Mouse (Mus musculus): Measurements from ENCODE around the gene Hist1h1e. TPM values are rescaled to one million over a fixed set of nuclear protein-coding genes. Genes with fewer than 3 reads are reported as not detected.

Gene Hist1h1e
- total RNA-seq (2021) = 10 to 100 TPM; 38.1 to 46.3 TPM

DNA sequence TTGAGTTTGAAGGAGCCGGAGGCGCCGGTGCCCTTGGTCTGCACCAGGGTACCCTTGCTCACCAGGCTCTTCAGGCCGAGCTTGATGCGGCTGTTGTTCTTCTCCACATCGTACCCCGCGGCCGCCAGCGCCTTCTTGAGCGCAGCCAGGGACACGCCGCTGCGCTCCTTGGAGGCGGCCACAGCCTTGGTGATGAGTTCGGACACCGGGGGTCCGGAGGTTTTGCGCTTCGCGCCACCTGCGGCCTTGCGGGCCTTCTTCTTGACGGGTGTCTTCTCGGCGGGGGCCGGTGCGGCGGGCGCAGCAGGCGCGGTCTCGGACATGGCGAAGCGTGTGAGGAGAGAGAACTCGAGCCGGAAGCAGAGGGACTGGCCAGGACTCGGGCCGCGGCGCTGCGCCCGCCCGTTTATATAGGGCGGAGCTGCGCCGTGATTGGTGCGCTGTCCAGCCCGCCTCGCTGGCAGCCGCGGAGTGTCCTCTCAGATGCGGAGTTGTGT, at the start of gene Hist1h1e:
Gene Hist1h1e (minus strand): TSS at position 384 of the 497 bp plus-strand sequence.
- DNase-seq = peak; percentile 93 to 94
- intact Hi-C loops (cut with DNase I) = loop anchor here (1.0 to 10.0 kb wide), 6 partner anchors 37 to 1910 kb away; partner anchors contain the start of genes Hist1h1a, Hist1h2bc, Hist1h3a and Hist1h4a

DNA sequence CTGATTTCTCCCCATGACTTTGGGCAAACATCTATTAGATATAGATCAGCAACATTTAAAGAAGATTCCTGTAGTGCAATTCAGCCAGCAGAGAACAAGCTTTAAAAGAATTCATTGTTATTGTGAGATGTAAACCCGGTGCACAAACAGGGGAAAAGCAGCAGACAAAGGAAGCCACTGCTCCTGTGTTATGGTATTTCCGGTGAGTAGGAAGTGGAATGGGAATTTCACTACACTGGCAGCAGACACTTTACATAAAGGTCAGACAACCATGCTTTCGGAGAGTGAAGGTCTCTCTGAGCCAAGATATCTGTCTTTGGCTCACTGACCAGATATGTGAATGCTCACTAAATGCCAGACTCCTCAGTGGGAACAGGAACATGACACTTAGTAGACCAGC, 40.2 kb upstream of the Hist1h1e start:
- no peak for DNase-seq
- intact Hi-C loops (cut with DNase I) = no loop called here

DNA sequence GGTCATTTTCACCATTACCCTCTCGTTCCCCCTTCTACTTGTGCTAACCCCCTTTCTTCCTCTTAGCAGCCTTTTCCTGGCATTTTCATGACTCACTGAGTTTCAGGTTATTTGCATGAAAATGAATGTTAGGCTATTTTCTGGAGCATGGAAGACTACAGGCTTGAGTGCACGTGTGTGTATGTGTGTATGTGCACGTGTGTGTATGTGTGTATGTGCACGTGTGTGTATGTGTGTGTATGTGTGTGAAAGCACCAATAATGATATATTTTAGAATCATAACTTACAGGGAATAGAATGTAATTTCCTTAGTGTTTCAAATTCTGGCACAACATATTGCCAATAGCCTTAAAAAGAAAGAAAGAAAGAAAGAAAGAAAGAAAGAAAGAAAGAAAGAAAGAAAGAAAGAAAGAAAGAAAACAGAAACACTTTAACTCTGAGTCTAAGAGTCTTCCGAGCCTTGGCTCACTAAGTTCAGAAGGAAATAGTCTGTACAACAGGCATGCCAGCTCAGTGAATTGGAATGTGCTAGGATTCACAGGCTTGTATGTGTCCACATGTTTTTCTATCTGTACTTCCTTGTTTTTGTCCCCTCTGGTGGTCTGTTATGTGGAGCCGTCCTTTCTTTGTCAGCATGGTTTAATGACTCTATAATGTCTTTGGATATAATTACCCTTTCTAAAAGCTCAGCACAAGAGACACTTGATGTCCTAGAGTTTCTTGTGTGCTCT, 37.4 kb upstream of the Hist1h1e start:
- intact Hi-C loops (cut with DNase I) = no loop called here
- no peak for DNase-seq

DNA sequence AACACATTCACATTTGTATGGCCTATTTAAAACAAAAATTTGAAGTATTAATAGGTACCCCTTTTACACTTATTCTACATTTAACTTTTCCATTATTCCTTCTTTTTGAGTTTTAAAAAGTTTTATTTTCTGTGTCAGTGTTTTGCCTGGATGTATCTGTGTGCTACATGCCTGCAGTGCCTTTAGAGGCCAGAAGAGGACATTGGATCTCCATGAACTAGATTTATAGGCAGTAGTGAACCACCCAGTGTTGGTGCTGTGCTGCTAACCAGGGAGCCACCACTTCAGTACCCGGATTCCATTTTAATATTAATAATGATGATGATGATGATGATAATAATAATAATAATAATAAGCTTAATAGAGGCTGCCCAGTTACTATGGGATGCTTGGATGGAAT, 8.3 kb upstream of the Hist1h1e start:
- DNase-seq = no peak
- intact Hi-C loops (cut with DNase I) = no loop called here

DNA sequence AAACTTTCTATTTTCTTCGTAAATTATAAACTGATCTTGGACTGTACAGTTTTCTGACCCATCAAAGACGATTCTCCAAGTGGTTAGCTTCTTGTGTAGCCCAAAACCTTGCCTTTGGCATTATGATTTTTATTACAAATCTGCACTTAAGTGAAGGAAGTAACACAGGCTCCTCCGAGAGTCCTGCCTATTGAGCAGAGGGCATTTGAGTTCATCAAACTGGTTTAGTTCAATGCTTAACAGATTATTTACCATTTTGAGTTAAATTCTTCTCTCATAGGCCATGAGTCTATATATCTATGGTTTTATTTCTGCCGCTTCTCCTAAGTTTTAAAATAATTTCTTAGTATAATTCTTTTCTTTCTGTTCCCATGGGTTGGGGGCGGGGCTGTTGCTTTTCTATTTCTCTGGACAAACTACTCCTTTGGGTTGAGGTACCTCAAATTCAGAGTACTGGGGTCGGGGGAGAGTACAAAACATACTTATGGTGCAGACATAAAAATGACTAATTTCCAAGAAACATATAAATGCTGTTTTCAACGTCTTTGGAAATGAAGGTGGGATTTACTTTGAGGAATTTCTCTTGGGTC, 598 bp upstream of the Hist1h1e start:
- intact Hi-C loops (cut with DNase I) = loop anchor here (1.0 to 10.0 kb wide), 6 partner anchors 38 to 1911 kb away; partner anchors contain the start of genes Hist1h1a, Hist1h2bc, Hist1h3a and Hist1h4a
- peak in 1 of 2 experiments; percentile 13 for DNase-seq

DNA sequence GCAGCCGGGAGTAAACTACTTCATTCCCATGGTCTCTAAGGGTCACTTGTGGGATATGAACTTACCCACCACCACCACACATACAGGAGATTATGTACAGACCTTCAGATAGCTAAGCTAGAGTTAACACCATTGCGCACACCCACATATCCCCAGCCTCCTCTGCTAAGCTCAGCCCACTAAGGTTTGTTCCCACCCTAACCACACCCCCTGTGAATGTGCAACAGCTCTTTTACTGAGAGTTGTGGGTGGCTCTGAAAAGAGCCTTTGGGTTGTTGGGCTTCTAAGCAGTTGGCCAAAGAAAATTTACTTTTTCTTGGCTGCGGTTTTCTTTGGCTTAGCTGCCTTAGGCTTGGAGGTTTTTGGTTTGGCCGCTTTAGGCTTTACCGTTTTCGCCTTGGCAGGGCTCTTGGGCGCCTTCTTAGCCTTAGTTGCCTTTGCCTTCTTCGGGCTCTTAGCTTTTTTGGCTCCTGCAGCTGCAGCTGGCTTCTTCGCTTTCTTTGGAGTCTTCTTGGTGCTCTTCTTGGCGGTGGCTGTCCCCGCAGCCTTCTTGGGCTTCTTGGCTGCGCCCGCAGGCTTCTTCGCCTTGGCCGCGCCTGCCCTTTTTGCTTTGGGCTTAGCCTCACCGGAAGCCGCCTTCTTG, 705 bp downstream of the Hist1h1e start:
- intact Hi-C loops (cut with DNase I) = loop anchor here (1.0 to 10.0 kb wide), 8 partner anchors 37 to 1909 kb away; partner anchors contain the start of genes Hist1h1a, Hist1h1c, Hist1h2bc and Hist1h3a
- DNase-seq = peak; percentile 62 to 66

DNA sequence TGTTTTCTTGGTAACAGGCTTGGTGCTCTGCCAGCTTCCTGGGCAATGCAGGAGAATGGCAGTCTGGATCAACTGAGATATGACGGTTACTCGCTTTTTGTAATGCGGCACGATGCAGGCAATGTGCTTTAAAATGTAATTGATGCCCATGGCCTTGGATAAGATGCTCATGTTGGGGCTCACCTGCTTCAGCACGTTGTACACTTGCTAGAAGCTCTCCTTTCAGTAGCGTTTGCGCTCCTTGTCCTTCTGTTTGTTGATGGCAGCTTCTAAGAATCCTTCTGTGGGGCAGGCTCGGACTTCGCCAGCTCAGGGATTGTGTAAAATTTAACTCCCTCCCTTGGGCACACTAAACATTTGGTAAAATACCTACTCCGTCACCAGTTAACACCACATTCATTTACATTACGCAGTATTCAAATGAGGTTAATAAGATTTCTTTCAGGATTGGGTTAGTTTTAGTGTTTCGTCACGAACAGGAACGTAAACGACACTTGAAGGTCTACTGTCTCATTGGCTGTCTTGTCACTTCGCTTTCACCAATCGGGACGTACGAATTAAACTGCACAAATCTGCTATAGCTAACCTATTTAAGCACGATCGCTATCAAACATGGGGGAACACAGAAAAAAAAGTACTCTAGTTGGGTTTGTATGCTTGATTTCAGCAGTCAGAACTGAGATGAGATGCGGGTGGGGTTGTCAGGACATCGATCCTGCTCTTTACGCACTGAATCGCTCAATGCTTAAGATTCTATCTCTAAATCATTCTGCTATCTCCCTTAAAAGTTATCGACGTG, 1.4 kb downstream of the Hist1h1e start, which contains the start of gene Hist1h2be:
Gene Hist1h2be (minus strand): TSS at position 392 of the 799 bp plus-strand sequence.
- intact Hi-C loops (cut with DNase I) = loop anchor here (2.0 to 10.0 kb wide), 5 partner anchors 118 to 1909 kb away; partner anchors contain the start of genes Hist1h1a, Hist1h1c, Hist1h3a and Hist1h4a
- peak; percentile 55 to 77 for DNase-seq

DNA sequence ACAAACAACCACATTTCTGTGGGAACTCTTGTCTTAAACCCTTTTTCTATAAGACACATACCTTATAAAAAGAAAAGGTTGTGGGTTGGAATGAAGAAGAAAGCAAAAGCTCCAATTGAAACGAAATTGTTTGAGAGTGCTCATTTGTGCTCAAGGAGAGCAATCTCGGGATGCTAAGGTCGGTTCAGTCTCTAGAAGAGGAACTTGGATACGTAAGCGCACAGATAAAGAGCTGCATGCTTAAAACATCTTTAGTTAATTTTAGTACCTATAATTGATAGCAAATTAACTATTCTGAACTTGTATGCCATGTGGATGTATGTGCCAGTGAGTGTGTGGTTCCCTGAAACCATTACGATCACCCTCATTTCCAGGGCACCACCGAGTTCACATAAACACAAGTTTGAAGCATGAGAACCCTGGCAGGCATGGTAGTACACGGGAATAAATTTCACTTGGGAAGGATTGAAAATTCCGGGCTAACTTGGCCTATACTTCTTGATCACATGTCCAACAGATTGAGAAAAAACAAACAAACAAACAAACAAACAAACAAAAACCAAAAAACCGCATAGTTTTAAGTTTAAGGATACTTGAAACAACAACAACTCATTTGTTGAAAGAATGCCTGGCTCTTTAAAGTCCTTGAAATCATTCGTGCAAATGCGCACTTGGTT, 2.2 kb downstream of the Hist1h1e start:
- intact Hi-C loops (cut with DNase I) = loop anchor here (2.0 to 10.0 kb wide), 5 partner anchors 119 to 1908 kb away; partner anchors contain the start of genes Hist1h1a, Hist1h1c, Hist1h3a and Hist1h4a
- no peak for DNase-seq

DNA sequence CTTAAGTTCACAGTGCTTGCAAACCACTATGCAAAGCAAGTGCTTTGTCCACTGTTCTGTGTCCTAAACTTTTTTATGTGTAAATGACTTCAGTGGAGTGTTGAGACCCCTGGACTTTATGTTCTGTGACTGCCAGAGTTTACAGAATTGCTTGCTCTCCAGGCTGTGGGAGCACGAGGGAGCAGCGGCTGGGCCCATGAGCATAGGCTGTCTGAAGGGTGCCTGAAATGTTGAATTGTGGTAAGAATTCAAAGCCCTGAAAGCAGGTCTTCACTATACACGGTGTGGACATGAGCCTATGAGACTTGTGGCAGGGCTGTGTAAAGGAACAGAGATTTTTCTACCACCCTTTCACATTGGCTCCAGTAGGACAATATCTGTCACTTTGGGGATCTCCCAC, 10.7 kb downstream of the Hist1h1e start:
- intact Hi-C loops (cut with DNase I) = no loop called here
- no peak for DNase-seq

DNA sequence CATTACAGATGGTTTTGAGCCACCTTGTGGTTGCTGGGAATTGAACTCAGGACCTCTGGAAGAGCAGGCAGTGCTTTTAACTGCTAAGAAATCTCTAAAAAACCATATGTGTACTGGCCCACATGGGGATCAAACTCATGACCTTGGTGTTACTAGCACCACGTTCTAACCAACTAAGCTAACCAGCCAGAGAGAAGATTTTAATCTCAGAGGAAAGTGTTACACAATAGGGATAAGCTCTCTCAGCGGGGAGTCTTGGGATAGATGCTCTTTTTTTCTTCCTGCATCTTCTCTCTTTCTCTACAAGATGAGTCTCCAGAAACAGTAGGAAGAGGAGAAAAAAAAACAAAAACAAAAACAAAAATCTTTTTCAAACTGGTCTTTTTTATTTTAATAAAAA, 12.0 kb downstream of the Hist1h1e start:
- DNase-seq = no peak
- intact Hi-C loops (cut with DNase I) = no loop called here

DNA sequence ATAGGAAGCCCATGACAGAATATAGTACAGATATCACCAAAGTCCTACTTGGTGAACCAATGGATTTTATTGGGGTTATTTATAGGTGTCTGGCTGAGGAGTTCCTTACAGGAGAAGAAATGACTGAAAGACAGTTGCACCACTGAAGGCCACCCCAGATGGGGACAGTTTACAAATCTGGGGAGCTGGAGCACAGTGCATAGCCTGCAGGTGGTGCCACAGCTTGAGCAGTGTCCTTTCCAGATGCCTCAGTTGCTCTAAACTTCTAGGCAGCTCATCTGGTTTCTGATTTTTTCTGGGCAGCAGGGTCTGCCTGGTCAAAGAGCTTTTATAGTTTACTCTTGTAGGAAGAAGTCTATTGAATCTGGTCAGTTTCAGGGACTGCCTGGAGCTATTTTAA, 12.5 kb downstream of the Hist1h1e start:
- intact Hi-C loops (cut with DNase I) = no loop called here

DNA sequence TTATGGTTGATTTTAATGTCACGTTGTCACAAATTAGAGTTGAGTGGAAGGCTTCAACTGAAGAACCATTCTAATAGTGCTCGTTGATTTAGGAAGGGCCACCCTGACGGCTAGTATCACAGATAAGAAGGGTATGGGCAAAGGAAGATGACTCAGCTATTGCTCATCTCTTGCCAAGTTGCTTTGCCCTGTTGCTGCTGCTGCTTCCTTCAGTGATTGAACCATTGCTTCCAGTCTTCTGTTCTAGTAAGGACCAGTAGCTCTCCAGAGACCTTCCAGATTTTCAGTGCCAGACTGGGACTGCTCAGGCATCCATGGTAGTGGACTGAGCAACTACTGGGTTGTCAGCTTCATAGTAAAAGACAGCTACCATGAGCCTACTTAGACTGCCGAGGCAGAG, 13.1 kb downstream of the Hist1h1e start:
- no peak for DNase-seq
- intact Hi-C loops (cut with DNase I) = no loop called here

More for the DNA sequence above, 12.5 kb downstream of the Hist1h1e start:
- no peak for DNase-seq

DNA sequence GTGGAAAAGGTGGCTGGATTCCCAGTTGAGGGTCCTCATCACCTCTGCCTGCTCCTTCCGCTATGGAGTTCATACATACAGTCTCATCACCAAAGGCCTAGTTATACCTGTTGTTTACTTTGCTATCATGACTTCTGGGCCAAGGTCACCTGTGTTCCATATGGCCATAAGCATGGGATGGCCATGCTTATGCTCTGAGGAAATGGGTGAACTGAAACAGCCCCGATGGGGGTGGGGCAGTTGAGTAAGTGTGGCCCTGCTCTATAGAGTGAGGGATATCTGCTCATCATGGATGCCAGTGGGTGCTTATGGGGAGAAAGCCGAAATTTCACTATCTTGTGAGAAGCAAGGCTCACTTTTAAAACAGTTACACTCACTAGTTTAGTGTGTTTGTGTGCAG, 17.3 kb downstream of the Hist1h1e start:
- no peak for DNase-seq
- intact Hi-C loops (cut with DNase I) = no loop called here

DNA sequence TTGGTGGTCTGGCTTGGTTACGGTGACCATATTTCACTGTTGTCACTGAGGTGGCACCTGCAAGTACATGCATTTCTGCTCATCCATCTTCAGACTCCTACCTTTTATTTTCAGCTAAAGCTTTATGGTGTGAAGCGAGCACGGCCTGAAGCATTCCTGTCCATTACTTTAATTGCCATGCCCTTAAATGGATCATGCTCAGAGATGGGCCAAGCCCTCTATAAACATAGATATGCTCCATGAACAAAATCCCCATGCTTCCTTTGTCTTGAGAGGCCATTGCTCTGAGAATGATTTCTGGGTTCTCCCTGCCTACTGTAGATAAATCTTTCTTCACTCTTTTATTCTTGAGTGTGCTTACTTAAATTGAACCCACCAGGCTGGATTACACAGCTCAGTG, 17.9 kb downstream of the Hist1h1e start:
- intact Hi-C loops (cut with DNase I) = no loop called here
- no peak for DNase-seq

DNA sequence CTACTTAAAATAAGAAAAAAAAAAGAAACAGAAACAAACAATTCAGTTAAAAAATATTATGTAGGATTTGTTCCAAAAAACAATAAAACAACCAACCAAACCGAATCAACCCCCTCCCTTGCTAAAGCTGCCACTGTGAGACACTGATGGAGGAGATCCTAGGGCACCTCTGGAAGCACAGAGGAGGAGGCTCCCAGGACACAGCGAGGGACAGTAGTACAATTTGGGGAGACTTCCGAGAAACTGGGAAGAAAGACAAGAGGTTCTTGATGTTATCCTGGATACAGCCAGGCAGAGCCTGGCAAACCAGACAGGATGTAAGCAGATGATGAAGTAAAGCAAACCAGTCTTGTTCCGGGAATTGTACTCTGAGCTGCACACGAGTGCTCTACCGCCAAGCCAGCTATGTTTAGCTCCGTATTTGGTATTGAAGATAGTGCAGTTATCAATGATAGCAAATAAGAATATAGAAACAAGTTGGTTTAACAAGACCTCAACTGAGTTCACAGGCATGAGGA, 19.1 kb downstream of the Hist1h1e start:
- intact Hi-C loops (cut with DNase I) = no loop called here
- no peak for DNase-seq

DNA sequence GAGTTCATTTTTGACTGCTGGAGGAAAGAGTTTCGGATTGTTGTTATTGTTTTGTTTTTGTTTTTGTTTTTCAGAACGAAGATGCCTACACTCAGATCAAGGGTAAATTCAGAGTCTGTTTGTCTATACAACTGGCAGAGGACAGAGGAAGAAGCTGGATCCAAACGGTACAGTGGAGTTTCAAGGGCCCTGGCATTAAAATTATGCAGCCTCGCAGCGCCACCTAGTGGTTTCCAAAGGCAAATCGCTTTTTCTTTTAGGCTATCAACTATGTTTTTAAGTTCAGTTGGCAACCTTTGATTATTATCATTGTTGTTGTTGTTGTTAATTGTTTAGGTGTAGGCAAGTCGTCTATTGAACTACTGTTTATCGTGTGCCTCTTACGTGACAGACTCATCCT, 24.4 kb downstream of the Hist1h1e start:
- peak; percentile 79 to 85 for DNase-seq
- intact Hi-C loops (cut with DNase I) = loop anchor here (2.0 to 5.0 kb wide), 2 partner anchors 76 to 173 kb away; no protein-coding TSS in a partner anchor

DNA sequence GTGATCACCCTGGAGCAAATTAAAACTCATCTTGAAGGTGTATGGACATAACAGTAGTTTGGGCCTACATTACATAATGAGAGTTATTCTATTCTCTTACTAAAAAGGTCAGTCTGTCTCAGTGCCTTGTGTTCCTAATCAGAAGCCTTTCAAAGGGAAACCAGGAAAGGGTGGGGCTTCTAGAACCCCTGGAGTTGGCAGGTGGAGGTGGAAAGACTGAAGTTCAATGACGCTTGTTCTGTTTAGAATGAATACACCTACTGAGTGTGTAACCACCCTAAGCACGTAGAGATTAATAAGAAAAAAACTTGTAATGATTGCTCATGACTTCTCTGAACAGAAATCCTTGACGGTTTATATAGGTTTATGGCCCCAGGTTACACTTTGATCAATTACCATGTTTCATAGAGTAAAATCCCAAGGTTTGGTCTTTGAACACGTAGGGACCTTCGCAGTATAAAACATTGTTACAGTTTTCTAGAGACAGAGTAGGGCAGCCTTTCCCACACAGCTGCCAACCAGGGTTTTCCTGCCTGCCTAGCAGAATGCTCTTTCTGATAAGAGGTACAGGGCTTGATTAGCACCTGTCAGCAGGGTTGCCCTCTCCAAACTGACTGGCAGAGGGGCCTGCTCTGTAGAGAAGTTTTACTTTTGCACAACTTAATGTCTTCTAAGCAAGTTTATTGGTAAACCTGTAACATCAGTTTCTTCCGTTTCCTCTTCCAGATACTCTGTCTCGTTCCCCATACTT, 26.6 kb downstream of the Hist1h1e start:
- no peak for DNase-seq
- intact Hi-C loops (cut with DNase I) = loop anchor here (5.0 kb wide), 1 partner anchor 73 kb away; no protein-coding TSS in a partner anchor

DNA sequence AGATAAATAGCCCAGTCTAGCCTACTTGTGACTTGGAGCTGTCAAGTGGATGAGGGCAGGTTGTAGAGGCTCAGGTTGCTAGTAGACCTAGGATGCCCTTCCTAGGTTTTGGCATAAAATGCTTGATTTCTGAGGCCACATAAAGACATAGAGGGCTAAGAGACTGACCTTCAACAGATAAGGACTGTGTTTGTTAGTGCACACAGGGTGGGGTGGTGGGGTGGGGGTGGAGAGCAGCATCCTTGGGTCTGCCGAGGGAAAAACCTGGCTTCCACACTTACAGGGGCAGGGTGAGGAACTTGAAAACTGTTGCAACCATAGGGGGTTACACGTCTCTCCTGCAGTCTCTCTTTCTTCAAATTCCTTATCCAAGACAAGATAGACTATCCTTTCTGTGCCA, 27.2 kb downstream of the Hist1h1e start:
- intact Hi-C loops (cut with DNase I) = loop anchor here (5.0 kb wide), 1 partner anchor 73 kb away; no protein-coding TSS in a partner anchor
- DNase-seq = no peak

Measured in heart, postnatal 36 days (tissue).